In genomic region chr8:90354782-90355181, GRCm38 (mm10) we compare ENCODE assay signal across 12 mouse cellular contexts.
"Had no signal": no experiment of that assay in that cellular context is flagged by ENCODE, and none has a peak within 500 bp of the region (broad histone marks: within the 10 kb centered on the region; RNA-seq: fewer than 3 reads in every experiment).

No protein-coding gene starts in this region.

- H3K4me3 ChIP-seq: kidney, embryonic 15.5 days; limb, embryonic 15.5 days; liver, embryonic 12.5 days; midbrain, embryonic 12.5 days; neural tube, embryonic 13.5 days had no signal

- H3K4me1 ChIP-seq: limb, embryonic 15.5 days; liver, embryonic 12.5 days had no signal

- DNase-seq: kidney, adult 18-20 months; kidney, postnatal 14 days; layer of hippocampus, postnatal 36 days; lung, postnatal 4 days; right cerebral cortex, postnatal 4 days; spleen, adult 18-20 months; thymus, adult 2 months had no signal

- H3K9ac ChIP-seq: kidney, embryonic 15.5 days; limb, embryonic 15.5 days; liver, embryonic 12.5 days; midbrain, embryonic 12.5 days; neural tube, embryonic 13.5 days had no signal

- H3K36me3 ChIP-seq: kidney, embryonic 15.5 days; limb, embryonic 15.5 days; liver, embryonic 12.5 days; midbrain, embryonic 12.5 days; neural tube, embryonic 13.5 days had no signal

- H3K4me2 ChIP-seq: kidney, embryonic 15.5 days; limb, embryonic 15.5 days; liver, embryonic 12.5 days; midbrain, embryonic 12.5 days; neural tube, embryonic 13.5 days had no signal

- ATAC-seq: liver, embryonic 12.5 days had no signal

- H3K9me3 ChIP-seq: kidney, embryonic 15.5 days; limb, embryonic 15.5 days; liver, embryonic 12.5 days; midbrain, embryonic 12.5 days; neural tube, embryonic 13.5 days had no signal

- H3K27ac ChIP-seq: kidney, embryonic 15.5 days; limb, embryonic 15.5 days; liver, embryonic 12.5 days; midbrain, embryonic 12.5 days; neural tube, embryonic 13.5 days had no signal

- H3K27me3 ChIP-seq: neural tube, embryonic 13.5 days had no signal
